In the genomic region with DNA sequence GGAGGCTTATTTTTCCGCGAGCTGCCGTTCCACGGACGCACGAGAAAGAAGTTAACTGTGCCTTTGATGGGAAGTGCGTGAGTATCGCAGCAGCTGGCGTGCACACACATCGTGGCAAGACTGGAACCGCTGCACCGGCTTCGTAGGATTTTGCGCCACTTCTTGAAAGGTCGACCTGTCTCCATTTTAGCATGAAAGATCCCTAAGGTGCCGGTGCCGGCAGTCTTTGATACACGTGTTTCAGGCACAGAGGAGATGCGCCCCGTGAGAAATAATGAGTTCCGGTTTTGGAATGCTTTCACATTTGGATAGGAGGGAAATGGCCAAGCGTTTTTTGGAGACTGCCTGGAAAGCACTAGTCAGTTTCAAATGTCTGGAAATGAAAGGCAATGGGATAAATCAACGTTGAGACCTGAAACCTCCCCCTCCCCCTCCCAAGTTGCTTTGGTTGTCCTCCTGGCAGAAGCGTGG, we compare ENCODE assay signal across 8 mouse cellular contexts. TPM values are rescaled to one million over a fixed set of nuclear protein-coding genes. Genes with fewer than 3 reads are reported as not detected.
A peak's percentile ranks its signal among the peaks of the same experiment; 100 is the strongest.
DNase-seq lines count a peak whose midpoint lies in the region; ATAC-seq lines count a peak whose summit lies in the region.

No protein-coding gene starts in this region.

- no peaks in the 10 kb centered on the region for H3K36me3 ChIP-seq in hindbrain, embryonic 14.5 days (replicated peaks; ENCODE audit: control insufficient read depth, insufficient read depth)
- H3K36me3 ChIP-seq in limb, embryonic 11.5 days (ENCODE audit: control insufficient read depth, insufficient read depth, low read length), result no peaks in the 10 kb centered on the region
- no peaks in the 10 kb centered on the region for H3K36me3 ChIP-seq in stomach, embryonic 16.5 days (ENCODE audit: control insufficient read depth, insufficient read depth, low read length)

- peak; percentile 35 for DNase-seq in ovary, postnatal 36 days (ENCODE audit: low spot score)
- DNase-seq in ovary, adult 18-20 months (ENCODE audit: low spot score), result no peak
- DNase-seq in cerebellum, postnatal 10 days, result peak; percentile 56 to 68
- peak; percentile 30 to 38 for DNase-seq in frontal cortex, postnatal 14 days (ENCODE audit: low spot score in 2 of 2)
- DNase-seq in hindbrain, embryonic 14.5 days (ENCODE audit: low spot score), result no peak
- peak; percentile 79 for DNase-seq in limb, embryonic 11.5 days (ENCODE audit: low spot score)
- DNase-seq in mesoderm, embryonic 11.5 days (ENCODE audit: low read depth, low spot score), result peak; percentile 70

- H3K27ac ChIP-seq in hindbrain, embryonic 14.5 days, result peak overlapping the region; percentile 47
- H3K27ac ChIP-seq in limb, embryonic 11.5 days (replicated peaks; ENCODE audit: low read depth, low read length), result peak overlapping the region; percentile 85
- peak overlapping the region; percentile 83 for H3K27ac ChIP-seq in stomach, embryonic 16.5 days (ENCODE audit: low read length)

- no peaks in the 10 kb centered on the region for H3K9me3 ChIP-seq in hindbrain, embryonic 14.5 days (ENCODE audit: control insufficient read depth, low read length)
- no peaks in the 10 kb centered on the region for H3K9me3 ChIP-seq in limb, embryonic 11.5 days (ENCODE audit: control insufficient read depth, low read length)
- H3K9me3 ChIP-seq in stomach, embryonic 16.5 days (replicated peaks; ENCODE audit: control insufficient read depth, low read length), result no peaks in the 10 kb centered on the region

- H3K9ac ChIP-seq in hindbrain, embryonic 14.5 days, result peak overlapping the region; percentile 53; the same call in 1 of the 2 replicates
- H3K9ac ChIP-seq in limb, embryonic 11.5 days (ENCODE audit: low read length), result peak overlapping the region; percentile 51
- H3K9ac ChIP-seq in stomach, embryonic 16.5 days (ENCODE audit: low read length), result peak overlapping the region; percentile 66

- under 1% methylated on average over 24 of the region's 24 CpGs for WGBS in hindbrain, embryonic 14.5 days
- WGBS in limb, embryonic 11.5 days, result under 1% methylated on average over 24 of the region's 24 CpGs
- WGBS in stomach, embryonic 16.5 days, result under 1% methylated on average over 24 of the region's 24 CpGs

- H3K27me3 ChIP-seq in hindbrain, embryonic 14.5 days (ENCODE audit: control insufficient read depth, insufficient read depth, low read length), result peaks cover 3% of the 10 kb centered on the region; the same call in 1 of the 2 replicates
- H3K27me3 ChIP-seq in limb, embryonic 11.5 days (ENCODE audit: control insufficient read depth, insufficient read depth, low read length), result no peaks in the 10 kb centered on the region
- H3K27me3 ChIP-seq in stomach, embryonic 16.5 days (ENCODE audit: control insufficient read depth, insufficient read depth, low read length), result no peaks in the 10 kb centered on the region

- peak overlapping the region; percentile 89 for H3K4me3 ChIP-seq in hindbrain, embryonic 14.5 days (replicated peaks; ENCODE audit: low read length)
- H3K4me3 ChIP-seq in limb, embryonic 11.5 days (ENCODE audit: low read depth, low read length), result peak overlapping the region; percentile 54
- peak overlapping the region; percentile 74 for H3K4me3 ChIP-seq in stomach, embryonic 16.5 days (replicated peaks; ENCODE audit: low read length)

- ATAC-seq in hindbrain, embryonic 14.5 days (ENCODE audit: low FRiP score), result no peak; the same call in 1 of the 2 replicates
- no peak; the same call in 1 of the 2 replicates for ATAC-seq in limb, embryonic 11.5 days (ENCODE audit: insufficient number of reproducible peaks, low FRiP score, low TSS enrichment, low read depth)
- no peak for ATAC-seq in stomach, embryonic 16.5 days (ENCODE audit: insufficient read depth, low FRiP score)

- H3K4me2 ChIP-seq in hindbrain, embryonic 14.5 days (replicated peaks), result peak overlapping the region; percentile 84
- peak overlapping the region; percentile 67 for H3K4me2 ChIP-seq in limb, embryonic 11.5 days (ENCODE audit: low read depth, severe bottlenecking)
- H3K4me2 ChIP-seq in stomach, embryonic 16.5 days (ENCODE audit: low read depth, low read length), result peak overlapping the region; percentile 60

- peaks cover 21% of the 10 kb centered on the region for H3K4me1 ChIP-seq in hindbrain, embryonic 14.5 days (replicated peaks; ENCODE audit: control insufficient read depth, insufficient read depth, low read length)
- peaks cover 14% of the 10 kb centered on the region for H3K4me1 ChIP-seq in limb, embryonic 11.5 days (ENCODE audit: control insufficient read depth, insufficient read depth, low read length)
- peaks cover 22% of the 10 kb centered on the region for H3K4me1 ChIP-seq in stomach, embryonic 16.5 days (ENCODE audit: control insufficient read depth, insufficient read depth, low read length)

RNA-seq across cellular contexts. Expression of gene Tle1, which starts 0.8 kb away (rescaled TPM):
- 41.5 and 44.1 TPM in 2 replicates for polyA plus RNA-seq in hindbrain, embryonic 14.5 days (2014; fragmentation: Nextera tagmentation; extraction: Ambion mirVana)
- polyA plus RNA-seq in limb, embryonic 11.5 days (2014; fragmentation: Nextera tagmentation; extraction: Ambion mirVana), result 31.4 and 31.8 TPM in 2 replicates
- 10.7 and 12.8 TPM in 2 replicates for polyA plus RNA-seq in stomach, embryonic 16.5 days (2015; fragmentation: Nextera tagmentation; extraction: Ambion mirVana)

Comparison
In these comparisons a context has a peak if more than half of its experiments do, and no peak if none do; other contexts are left out.
1. DNase-seq: peak in ovary, postnatal 36 days (single experiment), cerebellum, postnatal 10 days (2 of 2), frontal cortex, postnatal 14 days (2 of 2), limb, embryonic 11.5 days (single experiment) and mesoderm, embryonic 11.5 days (single experiment); none in ovary, adult 18-20 months (single experiment) and hindbrain, embryonic 14.5 days (single experiment).
2. Peak in every context shown above with its lines, with median percentiles within 50 percentile points of each other: H3K27ac ChIP-seq, H3K4me2 ChIP-seq, H3K4me3 ChIP-seq and H3K9ac ChIP-seq.